Comparison of ENCODE assay signal across 8 mouse cellular contexts in genomic region chr4:119108495-119109408, GRCm38 (mm10). TPM values are rescaled to one million over a fixed set of nuclear protein-coding genes. Genes with fewer than 3 reads are reported as not detected.
DNase-seq lines count a peak whose midpoint lies in the region; ATAC-seq lines count a peak whose summit lies in the region.

Gene Slc2a1, plus strand, starts transcription at chr4:119108711.

- under 1% methylated on average over 67 of the region's 88 CpGs for WGBS in embryonic facial prominence, embryonic 12.5 days
- under 1% methylated on average over 87 of the region's 88 CpGs for WGBS in kidney, embryonic 14.5 days
- under 1% methylated on average over 88 of the region's 88 CpGs for WGBS in limb, embryonic 15.5 days

- no peaks in the 10 kb centered on the region for H3K9me3 ChIP-seq in embryonic facial prominence, embryonic 12.5 days
- H3K9me3 ChIP-seq in kidney, embryonic 14.5 days (ENCODE audit: control insufficient read depth, low read length) = no peaks in the 10 kb centered on the region
- H3K9me3 ChIP-seq in limb, embryonic 15.5 days = no peaks in the 10 kb centered on the region

- peak within 1 kb of the TSS; percentile 70 for H3K4me2 ChIP-seq in embryonic facial prominence, embryonic 12.5 days (replicated peaks)
- peak within 1 kb of the TSS; percentile 60 for H3K4me2 ChIP-seq in kidney, embryonic 14.5 days (replicated peaks; ENCODE audit: low read depth, low read length)
- peak within 1 kb of the TSS; percentile 64 for H3K4me2 ChIP-seq in limb, embryonic 15.5 days

- peak within 1 kb of the TSS; percentile 77 for H3K9ac ChIP-seq in embryonic facial prominence, embryonic 12.5 days
- H3K9ac ChIP-seq in kidney, embryonic 14.5 days (ENCODE audit: low read depth, low read length) = peak within 1 kb of the TSS; percentile 76
- H3K9ac ChIP-seq in limb, embryonic 15.5 days = peak within 1 kb of the TSS; percentile 95

- peak; percentile 95 for ATAC-seq in embryonic facial prominence, embryonic 12.5 days (ENCODE audit: insufficient number of reproducible peaks, insufficient read depth, low FRiP score, low TSS enrichment)
- peak; percentile 98 for ATAC-seq in kidney, embryonic 14.5 days (ENCODE audit: low FRiP score, low TSS enrichment)
- peak; percentile 96 for ATAC-seq in limb, embryonic 15.5 days (ENCODE audit: insufficient number of reproducible peaks, low FRiP score, low TSS enrichment, low read depth)

- peak within 1 kb of the TSS; percentile 99 for H3K27ac ChIP-seq in embryonic facial prominence, embryonic 12.5 days
- H3K27ac ChIP-seq in kidney, embryonic 14.5 days (ENCODE audit: low read depth, low read length) = peak within 1 kb of the TSS; percentile 96
- H3K27ac ChIP-seq in limb, embryonic 15.5 days = peak within 1 kb of the TSS; percentile 100

- H3K4me1 ChIP-seq in embryonic facial prominence, embryonic 12.5 days = peaks cover 34% of the 10 kb centered on the region
- peaks cover 32% of the 10 kb centered on the region for H3K4me1 ChIP-seq in kidney, embryonic 14.5 days (ENCODE audit: control insufficient read depth, insufficient read depth, low read length)
- peaks cover 75% of the 10 kb centered on the region for H3K4me1 ChIP-seq in limb, embryonic 15.5 days

- H3K4me3 ChIP-seq in embryonic facial prominence, embryonic 12.5 days = peak within 1 kb of the TSS; percentile 74
- H3K4me3 ChIP-seq in kidney, embryonic 14.5 days (ENCODE audit: low read length) = peak within 1 kb of the TSS; percentile 67
- H3K4me3 ChIP-seq in limb, embryonic 15.5 days = peak within 1 kb of the TSS; percentile 86

- H3K36me3 ChIP-seq in embryonic facial prominence, embryonic 12.5 days = 0 out of 2 replicates have a peak, but pooled peaks cover 3% of the 10 kb centered on the region
- H3K36me3 ChIP-seq in kidney, embryonic 14.5 days (ENCODE audit: control insufficient read depth, insufficient read depth, low read length) = peaks cover 17% of the 10 kb centered on the region; the same call in 1 of the 2 replicates
- H3K36me3 ChIP-seq in limb, embryonic 15.5 days = peaks cover 18% of the 10 kb centered on the region

- DNase-seq in 3134 (ENCODE audit: extremely low read depth, insufficient read length, low spot score) = peak; percentile 95
- peak; percentile 94 for DNase-seq in adrenal gland, postnatal 25 days
- peak; percentile 81 to 84 for DNase-seq in heart, adult 9 months (ENCODE audit: low spot score in 2 of 2)
- peak; percentile 49 to 50 for DNase-seq in monocyte, adult 2 months (ENCODE audit: low read depth in 1 of 2, low spot score in 2 of 2)
- DNase-seq in spleen, postnatal 36 days (ENCODE audit: low spot score in 2 of 2) = peak; percentile 91 to 93

- no peaks in the 10 kb centered on the region for H3K27me3 ChIP-seq in embryonic facial prominence, embryonic 12.5 days
- no peaks in the 10 kb centered on the region for H3K27me3 ChIP-seq in kidney, embryonic 14.5 days (ENCODE audit: control insufficient read depth, insufficient read depth, low read length)
- no peaks in the 10 kb centered on the region for H3K27me3 ChIP-seq in limb, embryonic 15.5 days

RNA-seq across cellular contexts. Expression of gene Slc2a1, which starts in this region (rescaled TPM):
- 19.7 and 21.6 TPM in 2 replicates for total RNA-seq in adrenal gland, postnatal 25 days (2021)
- polyA plus RNA-seq in embryonic facial prominence, embryonic 12.5 days (2016; fragmentation: Nextera tagmentation; extraction: Ambion mirVana) = 109 and 111 TPM in 2 replicates
- polyA plus RNA-seq in kidney, embryonic 14.5 days (2014; fragmentation: Nextera tagmentation; extraction: Ambion mirVana) = 53.6 and 74.1 TPM in 2 replicates
- polyA plus RNA-seq in limb, embryonic 15.5 days (2015; fragmentation: Nextera tagmentation; extraction: Ambion mirVana) = 179 and 208 TPM in 2 replicates

Comparison
In these comparisons a context has a peak if more than half of its experiments do, and no peak if none do; other contexts are left out.
1. Peak in every context shown above with its lines: DNase-seq, ATAC-seq, H3K4me3 ChIP-seq and H3K27ac ChIP-seq.